Mouse (Mus musculus) neutrophil, adult 83 days (primary cell): Measurements from ENCODE around the gene Slxl1. TPM values are rescaled to one million over a fixed set of nuclear protein-coding genes. Genes with fewer than 3 reads are reported as not detected.

Source experiments
- total RNA-seq, 2 experiments: library from RNA; stranded (reverse); gene quantifications; one replicate each; pipeline ENCODE4 v1.2.4; 2023

Slxl1 gene
- total RNA-seq: not detected

DNA sequence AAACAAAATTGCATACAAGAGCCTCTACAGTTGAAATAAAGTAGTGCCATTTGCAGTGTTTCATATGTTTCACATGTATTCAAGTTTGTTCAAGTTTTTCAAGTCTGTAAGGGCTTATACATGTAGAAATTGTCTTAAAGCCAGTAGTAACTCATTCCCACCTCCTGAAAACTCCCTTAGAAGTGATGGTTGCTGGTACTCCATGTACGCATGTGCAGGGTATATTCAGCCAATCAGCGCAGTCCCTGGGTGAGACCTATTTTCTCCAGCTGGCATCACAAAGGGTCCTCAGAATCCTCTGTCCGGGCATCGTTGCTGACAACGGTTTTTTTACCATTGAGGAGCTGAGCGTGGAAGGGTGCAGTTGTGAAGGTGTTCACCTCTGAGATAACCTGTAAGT, at the start of gene Slxl1:
TSS of gene Slxl1 (plus strand) at position 301 of the 400 bp plus-strand sequence.

